Mouse (Mus musculus): Measurements from ENCODE around the gene Aph1a. TPM values are rescaled to one million over a fixed set of nuclear protein-coding genes. Genes with fewer than 3 reads are reported as not detected.

Aph1a gene
- polyA plus RNA-seq, 1 experiment: 106 TPM

DNA sequence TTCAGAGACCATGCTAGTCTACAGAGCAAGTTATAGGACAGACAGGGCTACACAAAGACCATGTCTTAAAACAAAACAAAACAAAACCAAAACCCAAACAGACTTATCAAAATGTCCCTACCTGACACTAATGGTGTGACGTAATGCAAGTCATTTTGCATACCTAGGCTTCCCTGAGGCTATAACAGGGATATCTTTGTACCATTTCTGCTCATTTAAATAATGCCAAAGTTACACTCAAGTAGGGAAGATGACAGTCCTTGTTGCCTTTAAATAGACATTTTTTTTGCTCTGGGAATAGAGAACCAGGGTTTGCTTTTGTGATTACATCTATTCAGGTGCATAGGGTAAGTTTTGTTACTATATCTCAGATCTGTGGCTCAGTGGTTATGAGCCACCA, 37.7 kb downstream of the Aph1a start:
- Histone ChIP-seq H3K4me2 (ENCODE audit: low read depth) (no peak overlapping the region), H3K36me3 (ENCODE audit: control insufficient read depth, insufficient read depth) (peaks cover 4% of the 10 kb centered on the region), H3K4me3 (no peak overlapping the region), H3K27me3 (ENCODE audit: control insufficient read depth, insufficient read depth, insufficient read length) (no peaks in the 10 kb centered on the region), H3ac (ENCODE audit: control insufficient read depth, insufficient read length) (no peak overlapping the region), H3K79me2 (ENCODE audit: control insufficient read depth, insufficient read depth) (peaks cover 47% of the 10 kb centered on the region)
- TF ChIP-seq CEBPB (IDR thresholded peaks at IDR 0.05; ENCODE audit: insufficient read depth, poor library complexity, severe bottlenecking): no peak
- TF ChIP-seq TCF3 (IDR thresholded peaks at IDR 0.05; ENCODE audit: insufficient read length, low read depth): no peak
- TF ChIP-seq E2F4 (IDR thresholded peaks at IDR 0.05; ENCODE audit: insufficient read depth): no peak
- no peak for TF ChIP-seq MYOD1 (IDR thresholded peaks at IDR 0.05; ENCODE audit: control insufficient read depth in 1 of 3, insufficient read length in 2 of 3, low read depth in 2 of 3)
- TF ChIP-seq REST (IDR thresholded peaks at IDR 0.05; ENCODE audit: insufficient read depth, insufficient read length): no peak
- no peak for TF ChIP-seq MYOG (IDR thresholded peaks at IDR 0.05; ENCODE audit: control insufficient read depth in 1 of 3, insufficient read depth in 1 of 3, insufficient read length in 2 of 3, low read depth in 2 of 3)
- TF ChIP-seq TCF12 (IDR thresholded peaks at IDR 0.05; ENCODE audit: insufficient read depth, poor library complexity, severe bottlenecking): no peak
- TF ChIP-seq SRF (IDR thresholded peaks at IDR 0.05; ENCODE audit: control insufficient read depth, insufficient read length, low read depth): no peak
- TF ChIP-seq POLR2A (IDR thresholded peaks at IDR 0.05; ENCODE audit: insufficient read length, low read depth): no peak
- TF ChIP-seq MAX (IDR thresholded peaks at IDR 0.05; ENCODE audit: low read depth): no peak
- TF ChIP-seq USF1 (IDR thresholded peaks at IDR 0.05; ENCODE audit: low read depth): no peak
- TF ChIP-seq POLR2AphosphoS2 (IDR thresholded peaks at IDR 0.05; ENCODE audit: insufficient read length, low read depth): no peak

- Histone ChIP-seq H3ac (ENCODE audit: control insufficient read depth, insufficient read length) (no peak overlapping the region), H3K27me3 (ENCODE audit: control insufficient read depth, insufficient read depth, insufficient read length) (no peaks in the 10 kb centered on the region), H3K4me3 (no peak overlapping the region), H3K36me3 (ENCODE audit: control insufficient read depth, insufficient read depth) (peaks cover 8% of the 10 kb centered on the region), H3K4me2 (ENCODE audit: low read depth) (no peak overlapping the region), H3K79me2 (ENCODE audit: control insufficient read depth, insufficient read depth) (peaks cover 47% of the 10 kb centered on the region)
- no peak for TF ChIP-seq MAX (IDR thresholded peaks at IDR 0.05; ENCODE audit: low read depth)
- TF ChIP-seq TCF3 (IDR thresholded peaks at IDR 0.05; ENCODE audit: insufficient read length, low read depth): no peak
- no peak for TF ChIP-seq REST (IDR thresholded peaks at IDR 0.05; ENCODE audit: insufficient read depth, insufficient read length)
Measured at GRCm38 (mm10) chr3:95932157-95932556, 38.4 kb downstream of the Aph1a start.

- no peak overlapping the region for H3K4me2 ChIP-seq (ENCODE audit: low read depth)
- no peaks in the 10 kb centered on the region for H3K27me3 ChIP-seq (ENCODE audit: control insufficient read depth, insufficient read depth, insufficient read length)
- no peak for TF ChIP-seq MAX (IDR thresholded peaks at IDR 0.05; ENCODE audit: low read depth)
- TF ChIP-seq MYOD1 (IDR thresholded peaks at IDR 0.05; ENCODE audit: control insufficient read depth in 1 of 3, insufficient read length in 2 of 3, low read depth in 2 of 3): no peak
- TF ChIP-seq MYOG (IDR thresholded peaks at IDR 0.05; ENCODE audit: control insufficient read depth in 1 of 3, insufficient read depth in 1 of 3, insufficient read length in 2 of 3, low read depth in 2 of 3): no peak
- TF ChIP-seq USF1 (IDR thresholded peaks at IDR 0.05; ENCODE audit: low read depth): no peak
- no peak for TF ChIP-seq REST (IDR thresholded peaks at IDR 0.05; ENCODE audit: insufficient read depth, insufficient read length)
- no peak overlapping the region for H3K4me3 ChIP-seq
- H3K79me2 ChIP-seq (ENCODE audit: control insufficient read depth, insufficient read depth): peaks cover 47% of the 10 kb centered on the region
- no peak overlapping the region for H3ac ChIP-seq (ENCODE audit: control insufficient read depth, insufficient read length)
- peaks cover 12% of the 10 kb centered on the region for H3K36me3 ChIP-seq (ENCODE audit: control insufficient read depth, insufficient read depth)
Measured at GRCm38 (mm10) chr3:95932566-95932965, 38.8 kb downstream of the Aph1a start.

GRCm38 (mm10) chr3:95933111-95933750, 39.5 kb downstream of the Aph1a start:
- no peaks in the 10 kb centered on the region for H3K27me3 ChIP-seq (ENCODE audit: control insufficient read depth, insufficient read depth, insufficient read length)
- peaks cover 47% of the 10 kb centered on the region for H3K79me2 ChIP-seq (ENCODE audit: control insufficient read depth, insufficient read depth)
- TF ChIP-seq USF1 (IDR thresholded peaks at IDR 0.05; ENCODE audit: low read depth) (no peak), SRF (IDR thresholded peaks at IDR 0.05; ENCODE audit: control insufficient read depth, insufficient read length, low read depth) (no peak), POLR2A (IDR thresholded peaks at IDR 0.05; ENCODE audit: insufficient read length, low read depth) (no peak), MYOG (IDR thresholded peaks at IDR 0.05; ENCODE audit: control insufficient read depth in 1 of 3, insufficient read depth in 1 of 3, insufficient read length in 2 of 3, low read depth in 2 of 3) (no peak), TCF12 (IDR thresholded peaks at IDR 0.05; ENCODE audit: insufficient read depth, poor library complexity, severe bottlenecking) (no peak), MAX (IDR thresholded peaks at IDR 0.05; ENCODE audit: low read depth) (no peak), E2F4 (IDR thresholded peaks at IDR 0.05; ENCODE audit: insufficient read depth) (no peak), REST (IDR thresholded peaks at IDR 0.05; ENCODE audit: insufficient read depth, insufficient read length) (no peak), CEBPB (IDR thresholded peaks at IDR 0.05; ENCODE audit: insufficient read depth, poor library complexity, severe bottlenecking) (no peak), MYOD1 (IDR thresholded peaks at IDR 0.05; ENCODE audit: control insufficient read depth in 1 of 3, insufficient read length in 2 of 3, low read depth in 2 of 3) (no peak), TCF3 (IDR thresholded peaks at IDR 0.05; ENCODE audit: insufficient read length, low read depth) (no peak)
- no peak overlapping the region for H3K4me2 ChIP-seq (ENCODE audit: low read depth)
- H3K4me3 ChIP-seq: no peak overlapping the region
- H3ac ChIP-seq (ENCODE audit: control insufficient read depth, insufficient read length): no peak overlapping the region
- peaks cover 18% of the 10 kb centered on the region for H3K36me3 ChIP-seq (ENCODE audit: control insufficient read depth, insufficient read depth)

DNA sequence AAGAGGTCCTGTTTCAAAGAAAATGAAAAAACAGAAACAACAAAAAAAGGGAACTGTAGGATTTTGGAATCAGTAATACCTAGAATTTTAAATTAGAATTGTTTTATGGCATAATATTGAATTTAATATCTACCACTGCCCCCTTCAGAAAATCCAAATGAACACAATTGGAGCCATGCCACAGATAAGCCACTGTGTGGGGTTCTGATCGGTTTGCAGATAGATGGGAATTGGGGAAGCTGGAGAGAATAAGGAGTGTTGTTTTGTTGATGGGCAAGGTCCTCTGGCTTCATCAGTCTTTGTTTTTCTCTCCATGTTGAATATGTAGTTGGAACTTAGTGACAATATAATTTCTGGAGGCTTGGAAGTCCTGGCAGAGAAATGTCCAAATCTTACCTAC, 40.7 kb downstream of the Aph1a start:
- no peak overlapping the region for H3K4me3 ChIP-seq
- H3K27me3 ChIP-seq (ENCODE audit: control insufficient read depth, insufficient read depth, insufficient read length): no peaks in the 10 kb centered on the region
- no peak overlapping the region for H3K4me2 ChIP-seq (ENCODE audit: low read depth)
- peaks cover 31% of the 10 kb centered on the region for H3K36me3 ChIP-seq (ENCODE audit: control insufficient read depth, insufficient read depth)
- H3K79me2 ChIP-seq (ENCODE audit: control insufficient read depth, insufficient read depth): peaks cover 52% of the 10 kb centered on the region
- TF ChIP-seq TCF3 (IDR thresholded peaks at IDR 0.05; ENCODE audit: insufficient read length, low read depth): no peak
- no peak for TF ChIP-seq POLR2AphosphoS2 (IDR thresholded peaks at IDR 0.05; ENCODE audit: insufficient read length, low read depth)
- no peak for TF ChIP-seq E2F4 (IDR thresholded peaks at IDR 0.05; ENCODE audit: insufficient read depth)
- no peak for TF ChIP-seq REST (IDR thresholded peaks at IDR 0.05; ENCODE audit: insufficient read depth, insufficient read length)
- TF ChIP-seq POLR2A (IDR thresholded peaks at IDR 0.05; ENCODE audit: insufficient read length, low read depth): no peak
- TF ChIP-seq SRF (IDR thresholded peaks at IDR 0.05; ENCODE audit: control insufficient read depth, insufficient read length, low read depth): no peak
- no peak for TF ChIP-seq USF1 (IDR thresholded peaks at IDR 0.05; ENCODE audit: low read depth)
- TF ChIP-seq MYOG (IDR thresholded peaks at IDR 0.05; ENCODE audit: control insufficient read depth in 1 of 3, insufficient read depth in 1 of 3, insufficient read length in 2 of 3, low read depth in 2 of 3): no peak
- no peak for TF ChIP-seq TCF12 (IDR thresholded peaks at IDR 0.05; ENCODE audit: insufficient read depth, poor library complexity, severe bottlenecking)
- TF ChIP-seq CEBPB (IDR thresholded peaks at IDR 0.05; ENCODE audit: insufficient read depth, poor library complexity, severe bottlenecking): no peak
- no peak for TF ChIP-seq MYOD1 (IDR thresholded peaks at IDR 0.05; ENCODE audit: control insufficient read depth in 1 of 3, insufficient read length in 2 of 3, low read depth in 2 of 3)
- TF ChIP-seq MAX (IDR thresholded peaks at IDR 0.05; ENCODE audit: low read depth): no peak
- H3ac ChIP-seq (ENCODE audit: control insufficient read depth, insufficient read length): no peak overlapping the region
